11 mouse cellular contexts compared by ENCODE assay signal in the genomic region with DNA sequence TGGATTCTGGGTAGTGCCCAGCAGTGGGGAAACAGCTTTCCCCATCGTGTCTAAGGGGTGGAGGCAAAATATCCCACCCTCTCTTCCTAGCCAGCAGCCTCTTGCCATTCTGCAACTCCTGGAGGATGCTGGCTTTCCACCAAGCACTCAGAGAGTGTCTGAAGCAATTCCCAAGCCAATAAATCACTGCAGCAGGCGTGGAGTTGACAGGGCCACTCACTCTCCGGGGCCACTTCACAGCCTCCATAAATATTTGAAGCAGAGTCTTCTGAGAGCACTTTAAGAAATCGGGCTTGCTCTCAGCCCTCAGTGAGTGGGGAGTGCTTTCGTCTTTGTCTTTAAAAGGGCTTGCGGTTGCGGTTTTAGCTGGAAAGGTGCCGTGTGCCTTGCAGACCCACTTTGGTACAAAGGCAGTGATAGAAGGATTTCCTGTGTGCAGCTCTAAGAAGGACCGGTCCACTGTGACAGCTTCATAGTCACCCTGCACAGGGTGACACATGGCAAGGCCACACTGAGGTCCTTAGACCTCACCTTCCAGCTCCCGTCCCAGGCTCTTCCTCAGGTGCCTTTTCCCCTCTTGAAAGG. TPM values are rescaled to one million over a fixed set of nuclear protein-coding genes. Genes with fewer than 3 reads are reported as not detected.
DNase-seq lines count a peak whose midpoint lies in the region; ATAC-seq lines count a peak whose summit lies in the region.
"Had no signal": no experiment of that assay in that cellular context is flagged by ENCODE, and none has a peak within 500 bp of the region (broad histone marks: within the 10 kb centered on the region; RNA-seq: fewer than 3 reads in every experiment).

No protein-coding gene starts in this region.

- peaks cover 35% of the 10 kb centered on the region for H3K4me1 ChIP-seq in limb, embryonic 13.5 days
- H3K4me1 ChIP-seq in neural tube, embryonic 12.5 days = peaks cover 36% of the 10 kb centered on the region

- H3K9ac ChIP-seq in limb, embryonic 13.5 days = no peak overlapping the region
- H3K9ac ChIP-seq in neural tube, embryonic 12.5 days = no peak overlapping the region
- H3K9ac ChIP-seq: embryonic facial prominence, embryonic 12.5 days had no signal

- peak; percentile 73 for ATAC-seq in activated CD4-positive, CD25-positive, alpha-beta regulatory T cell, adult 4 months
- ATAC-seq in limb, embryonic 13.5 days (ENCODE audit: low FRiP score, low read depth) = no peak
- 0 out of 2 replicates have a peak, but pooled peaks have one; percentile 14 for ATAC-seq in neural tube, embryonic 12.5 days (ENCODE audit: low FRiP score, low read depth)
- ATAC-seq in megakaryocyte-erythroid progenitor cell, adult 5-6 weeks (replicated peaks; ENCODE audit: low FRiP score, low TSS enrichment, poor library complexity, severe bottlenecking) = no peak
- no peak for ATAC-seq in cerebellum, adult (ENCODE audit: insufficient number of reproducible peaks, low FRiP score, low TSS enrichment)

- no peaks in the 10 kb centered on the region for H3K9me3 ChIP-seq in limb, embryonic 13.5 days
- no peaks in the 10 kb centered on the region for H3K9me3 ChIP-seq in neural tube, embryonic 12.5 days
- H3K9me3 ChIP-seq: embryonic facial prominence, embryonic 12.5 days had no signal

- peaks cover 24% of the 10 kb centered on the region for H3K27me3 ChIP-seq in limb, embryonic 13.5 days
- no peaks in the 10 kb centered on the region for H3K27me3 ChIP-seq in neural tube, embryonic 12.5 days (replicated peaks)

- no peaks in the 10 kb centered on the region for H3K36me3 ChIP-seq in limb, embryonic 13.5 days
- H3K36me3 ChIP-seq in neural tube, embryonic 12.5 days = no peaks in the 10 kb centered on the region
- H3K36me3 ChIP-seq: embryonic facial prominence, embryonic 12.5 days had no signal

- no peak overlapping the region for H3K27ac ChIP-seq in limb, embryonic 13.5 days
- H3K27ac ChIP-seq in neural tube, embryonic 12.5 days = peak overlapping the region; percentile 15; the same call in 1 of the 2 replicates
- H3K27ac ChIP-seq: embryonic facial prominence, embryonic 12.5 days had no signal

- peak; percentile 16 for DNase-seq in kidney, postnatal 10 days
- DNase-seq in kidney, postnatal 36 days = no peak
- DNase-seq in adrenal gland, adult 18-20 months (ENCODE audit: low spot score in 2 of 2) = no peak
- DNase-seq: spleen, adult 18-20 months had no signal

- 20% methylated on average over 10 of the region's 10 CpGs for WGBS in limb, embryonic 13.5 days
- 34% methylated on average over 10 of the region's 10 CpGs for WGBS in neural tube, embryonic 12.5 days

- no peak overlapping the region for H3K4me3 ChIP-seq in limb, embryonic 13.5 days
- no peak overlapping the region for H3K4me3 ChIP-seq in neural tube, embryonic 12.5 days
- H3K4me3 ChIP-seq: embryonic facial prominence, embryonic 12.5 days had no signal

- H3K4me2 ChIP-seq in limb, embryonic 13.5 days (replicated peaks) = peak overlapping the region; percentile 12; the same call in 1 of the 2 replicates
- peak overlapping the region; percentile 12 for H3K4me2 ChIP-seq in neural tube, embryonic 12.5 days (replicated peaks)
- H3K4me2 ChIP-seq: embryonic facial prominence, embryonic 12.5 days had no signal

RNA-seq across cellular contexts. Expression of a gene that starts 45.0 kb away (rescaled TPM):
- 10 to 100 TPM; 11.2 to 11.5 TPM for polyA plus RNA-seq in activated CD4-positive, CD25-positive, alpha-beta regulatory T cell, adult 4 months (2017; shearing (Covaris generic))
- 14.5 and 15.7 TPM in 2 replicates for polyA plus RNA-seq in limb, embryonic 13.5 days (2015; fragmentation: Nextera tagmentation; extraction: Ambion mirVana)
- polyA plus RNA-seq in neural tube, embryonic 12.5 days (2016; fragmentation: Nextera tagmentation; extraction: Ambion mirVana) = 660 and 714 TPM in 2 replicates
- total RNA-seq in megakaryocyte-erythroid progenitor cell, adult 5-6 weeks (2014; fragmentation: Nextera tagmentation) = not detected in 2 replicates
- not detected in 2 replicates for total RNA-seq in megakaryocyte-erythroid progenitor cell, adult 5-6 weeks (2017)
- 10 to 100 TPM in 1 of 2 experiments, 1 to 10 TPM in 1; 8.2 to 10.5 TPM for total RNA-seq in adrenal gland, adult 18-20 months (2021)
- total RNA-seq: liver, adult 2 months had no signal
- polyA plus RNA-seq: liver, adult 2 months had no signal

Comparison
In these comparisons a context has a peak if more than half of its experiments do, and no peak if none do; other contexts are left out.
1. ATAC-seq: peak in activated CD4-positive, CD25-positive, alpha-beta regulatory T cell, adult 4 months (single experiment) and neural tube, embryonic 12.5 days (single experiment); none in limb, embryonic 13.5 days (single experiment), megakaryocyte-erythroid progenitor cell, adult 5-6 weeks (single experiment) and cerebellum, adult (single experiment).
2. RNA of a gene that starts 45.0 kb away (polyA plus RNA-seq): 660 to 714 TPM in neural tube, embryonic 12.5 days; 14.5 to 15.7 TPM in limb, embryonic 13.5 days and 11.2 to 11.5 TPM in activated CD4-positive, CD25-positive, alpha-beta regulatory T cell, adult 4 months; every median in the first group is over 10 times any median in the second.